Mouse (Mus musculus) spleen, adult 2 months (tissue): Measurements from ENCODE around the gene Rtn4r.

Source experiments
- CTCF ChIP-seq: fragments of 200-500 bp; IDR thresholded peaks from 2 replicates; pipeline ENCODE4 v1.5.1; 2011; ENCODE audit warnings: mild to moderate bottlenecking, inconsistent platforms; ENCODE audit not compliant: insufficient read depth, insufficient read length, insufficient replicate concordance; ENCODE audit errors: extremely low read depth
- POLR2A ChIP-seq: fragments of 200-500 bp; IDR thresholded peaks from 2 replicates; pipeline ENCODE4 v1.6.1; 2011; ENCODE audit warnings: low read depth, low read length, inconsistent platforms

- no peak for TF ChIP-seq CTCF
- TF ChIP-seq POLR2A: no peak
Observed at GRCm38 (mm10) chr16:18118285-18118684, 9.2 kb upstream of the Rtn4r start.
